9 mouse cellular contexts compared by ENCODE assay signal in genomic region chr5:151247115-151247875, GRCm38 (mm10). TPM values are rescaled to one million over a fixed set of nuclear protein-coding genes. Genes with fewer than 3 reads are reported as not detected.
DNase-seq lines count a peak whose midpoint lies in the region; ATAC-seq and TF ChIP-seq lines count a peak whose summit lies in the region.
"Had no signal": no experiment of that assay in that cellular context is flagged by ENCODE, and none has a peak within 500 bp of the region (broad histone marks: within the 10 kb centered on the region; RNA-seq: fewer than 3 reads in every experiment).

No protein-coding gene starts in this region.

- no peak overlapping the region; the same call in 1 of the 2 replicates for H3K4me3 ChIP-seq in heart, embryonic 10.5 days
- no peak overlapping the region for H3K4me3 ChIP-seq in cortical plate, adult 2 months (ENCODE audit: insufficient read depth, low read length)
- no peak overlapping the region for H3K4me3 ChIP-seq in midbrain, postnatal 0 days (ENCODE audit: low read depth, low read length)
- no peak overlapping the region for H3K4me3 ChIP-seq in left cerebral cortex, adult 2 months
- H3K4me3 ChIP-seq: embryonic facial prominence, embryonic 15.5 days had no signal

- intact Hi-C loops in heart, postnatal 25 days (cut with DNase I): no loop called here
- intact Hi-C loops in left cerebral cortex, adult 2 months (cut with DNase I): no loop called here

- DNase-seq in heart, embryonic 10.5 days (ENCODE audit: low spot score): peak; percentile 75
- no peak for DNase-seq in heart, postnatal 25 days (ENCODE audit: low spot score)
- DNase-seq in kidney, postnatal 10 days: peak; percentile 28
- DNase-seq in midbrain, postnatal 0 days (ENCODE audit: low spot score): no peak
- no peak for DNase-seq in left cerebral cortex, adult 2 months (ENCODE audit: extremely low spot score in 1 of 2, low spot score in 2 of 2)
- DNase-seq in layer of hippocampus, postnatal 14 days (ENCODE audit: low spot score in 2 of 2): no peak
- DNase-seq in cerebellum, postnatal 25 days: no peak

- H3K9ac ChIP-seq in midbrain, postnatal 0 days (replicated peaks; ENCODE audit: low read length, poor library complexity, severe bottlenecking): no peak overlapping the region
- H3K9ac ChIP-seq: embryonic facial prominence, embryonic 15.5 days had no signal

- no peak overlapping the region for H3K4me2 ChIP-seq in midbrain, postnatal 0 days (ENCODE audit: low read depth, low read length, poor library complexity, severe bottlenecking)
- H3K4me2 ChIP-seq: embryonic facial prominence, embryonic 15.5 days had no signal

- peak overlapping the region; percentile 65 for H3K27ac ChIP-seq in heart, embryonic 10.5 days
- peak overlapping the region; percentile 28; the same call in 1 of the 2 replicates for H3K27ac ChIP-seq in cortical plate, adult 2 months (ENCODE audit: insufficient read depth, low read length)
- H3K27ac ChIP-seq in midbrain, postnatal 0 days (ENCODE audit: low read depth, low read length): peak overlapping the region; percentile 12; the same call in 1 of the 2 replicates
- no peak overlapping the region for H3K27ac ChIP-seq in left cerebral cortex, adult 2 months
- H3K27ac ChIP-seq: embryonic facial prominence, embryonic 15.5 days had no signal

- 33% methylated on average over 11 of the region's 11 CpGs for WGBS in heart, embryonic 10.5 days
- WGBS in midbrain, postnatal 0 days: 64% methylated on average over 11 of the region's 11 CpGs

- H3K27me3 ChIP-seq in heart, embryonic 10.5 days (ENCODE audit: insufficient read depth, poor library complexity, severe bottlenecking): 0 out of 2 replicates have a peak, but pooled peaks cover 13% of the 10 kb centered on the region
- no peaks in the 10 kb centered on the region for H3K27me3 ChIP-seq in midbrain, postnatal 0 days (ENCODE audit: insufficient read depth, low read length)
- H3K27me3 ChIP-seq: embryonic facial prominence, embryonic 15.5 days had no signal

- no peaks in the 10 kb centered on the region for H3K9me3 ChIP-seq in heart, embryonic 10.5 days
- no peaks in the 10 kb centered on the region for H3K9me3 ChIP-seq in midbrain, postnatal 0 days (ENCODE audit: low read length)
- H3K9me3 ChIP-seq: embryonic facial prominence, embryonic 15.5 days had no signal

- no peak for TF ChIP-seq CTCF in cortical plate, adult 2 months (IDR thresholded peaks at IDR 0.05; ENCODE audit: extremely low read depth, insufficient read depth, low read length)
- no peak for TF ChIP-seq CTCF in midbrain, postnatal 0 days (IDR thresholded peaks at IDR 0.05)
- no peak for TF ChIP-seq CTCF in left cerebral cortex, adult 2 months (IDR thresholded peaks at IDR 0.05)

- no peaks in the 10 kb centered on the region for H3K36me3 ChIP-seq in heart, embryonic 10.5 days
- no peaks in the 10 kb centered on the region for H3K36me3 ChIP-seq in midbrain, postnatal 0 days (ENCODE audit: insufficient read depth, low read length)
- H3K36me3 ChIP-seq: embryonic facial prominence, embryonic 15.5 days had no signal

- ATAC-seq in midbrain, postnatal 0 days (ENCODE audit: low FRiP score): no peak

- peaks cover 24% of the 10 kb centered on the region for H3K4me1 ChIP-seq in heart, embryonic 10.5 days
- H3K4me1 ChIP-seq in cortical plate, adult 2 months (ENCODE audit: control insufficient read depth, insufficient read depth, low read length): no peaks in the 10 kb centered on the region
- no peaks in the 10 kb centered on the region for H3K4me1 ChIP-seq in midbrain, postnatal 0 days (ENCODE audit: insufficient read depth, low read length)
- H3K4me1 ChIP-seq: embryonic facial prominence, embryonic 15.5 days had no signal

- TF ChIP-seq POLR2A in cortical plate, adult 2 months (IDR thresholded peaks at IDR 0.05; ENCODE audit: extremely low read depth, insufficient read depth, low read length): no peak

RNA-seq across cellular contexts. Expression of gene Stard13, which starts 13.7 kb away (rescaled TPM):
- polyA plus RNA-seq in heart, embryonic 10.5 days (2016; fragmentation: Nextera tagmentation; extraction: Ambion mirVana): 2.7 and 3.3 TPM in 2 replicates
- total RNA-seq in heart, postnatal 25 days (2021): 10 to 100 TPM; 18.4 to 22.4 TPM
- 9.2 and 10.8 TPM in 2 replicates for polyA plus RNA-seq in cortical plate, adult 2 months (2012; rRNA removed)
- total RNA-seq in midbrain, postnatal 0 days (2014; rRNA removed): 10.5 and 27.2 TPM in 2 replicates
- 2.1 and 2.4 TPM in 2 replicates for polyA plus RNA-seq in midbrain, postnatal 0 days (2015; fragmentation: Nextera tagmentation; extraction: Ambion mirVana)
- 10 to 100 TPM; 10.6 to 18.4 TPM for total RNA-seq in left cerebral cortex, adult 2 months (2021)
- total RNA-seq in layer of hippocampus, postnatal 14 days (2021): 10 to 100 TPM; 13.8 to 17.1 TPM

Comparison
In these comparisons a context has a peak if more than half of its experiments do, and no peak if none do; other contexts are left out.
1. DNase-seq: peak in heart, embryonic 10.5 days (single experiment) and kidney, postnatal 10 days (single experiment); none in heart, postnatal 25 days (single experiment), midbrain, postnatal 0 days (single experiment), left cerebral cortex, adult 2 months (0 of 2), layer of hippocampus, postnatal 14 days (0 of 2) and cerebellum, postnatal 25 days (0 of 2).